Comparison of ENCODE assay signal across 29 mouse cellular contexts in the genomic region with DNA sequence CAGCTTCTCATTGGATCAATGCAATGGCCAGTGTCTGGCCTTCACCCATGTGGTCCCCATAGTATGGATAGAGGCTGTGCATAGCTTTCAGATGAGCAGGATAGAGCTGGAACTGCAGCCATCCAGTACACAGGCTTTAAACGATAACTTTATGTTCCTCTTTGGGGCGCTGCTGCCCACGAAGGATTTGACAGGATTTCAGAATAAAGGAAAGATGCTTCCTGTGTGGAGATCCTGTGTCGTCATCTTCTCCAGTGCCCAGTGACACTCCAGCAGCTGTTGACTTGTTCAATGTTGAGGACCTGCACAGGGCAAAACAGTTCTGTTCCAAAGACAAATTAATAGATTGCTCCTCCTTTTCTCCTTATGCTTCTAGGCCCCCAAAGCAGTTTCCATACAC. TPM values are rescaled to one million over a fixed set of nuclear protein-coding genes. Genes with fewer than 3 reads are reported as not detected.
"Had no signal": no experiment of that assay in that cellular context is flagged by ENCODE, and none has a peak within 500 bp of the region (broad histone marks: within the 10 kb centered on the region; RNA-seq: fewer than 3 reads in every experiment).

No protein-coding gene starts in this region.

- ATAC-seq: lung, postnatal 0 days; midbrain, embryonic 16.5 days had no signal

- H3K36me3 ChIP-seq: lung, embryonic 15.5 days; midbrain, embryonic 10.5 days; midbrain, embryonic 12.5 days; neural tube, embryonic 13.5 days; neural tube, embryonic 15.5 days had no signal

- H3K27ac ChIP-seq: lung, embryonic 15.5 days; macrophage; midbrain, embryonic 12.5 days; neural tube, embryonic 13.5 days; neural tube, embryonic 15.5 days had no signal

- H3K4me3 ChIP-seq: lung, embryonic 15.5 days; midbrain, embryonic 10.5 days; midbrain, embryonic 12.5 days; myocyte; neural tube, embryonic 13.5 days; neural tube, embryonic 15.5 days had no signal

- H3K9me3 ChIP-seq: lung, embryonic 15.5 days; midbrain, embryonic 10.5 days; midbrain, embryonic 12.5 days; neural tube, embryonic 13.5 days; neural tube, embryonic 15.5 days had no signal

- H3K27me3 ChIP-seq: lung, embryonic 15.5 days; midbrain, embryonic 12.5 days; neural tube, embryonic 13.5 days; neural tube, embryonic 15.5 days had no signal

- H3K4me1 ChIP-seq: lung, embryonic 15.5 days; midbrain, embryonic 10.5 days; midbrain, embryonic 12.5 days; neural tube, embryonic 13.5 days; neural tube, embryonic 15.5 days had no signal

- DNase-seq: lung, adult 2 months; lung, postnatal 14 days; lung, postnatal 36 days; midbrain, embryonic 14.5 days; retina, postnatal 1 day; right cerebral cortex, adult 18-20 months; right cerebral cortex, postnatal 25 days; right cerebral cortex, postnatal 4 days; spleen, adult 18-20 months; thymus, adult 18-20 months; thymus, postnatal 14 days; thymus, postnatal 36 days had no signal

RNA-seq across cellular contexts. Expression of gene Doxl2, which starts 18.0 kb away (rescaled TPM):
- total RNA-seq: megakaryocyte, adult 5-6 weeks; megakaryocyte-erythroid progenitor cell, adult 5-6 weeks had no signal
- polyA plus RNA-seq: liver, embryonic 16.5 days; lung, adult 2 months; lung, embryonic 15.5 days; lung, postnatal 0 days; macrophage; midbrain, embryonic 10.5 days; midbrain, embryonic 12.5 days; midbrain, embryonic 14.5 days; midbrain, embryonic 16.5 days; myocyte; neural tube, embryonic 11.5 days; neural tube, embryonic 13.5 days; neural tube, embryonic 15.5 days; small intestine, adult 2 months; stomach, embryonic 14.5 days; stomach, embryonic 16.5 days; thymus, postnatal 0 days had no signal

RNA-seq across cellular contexts. Expression of gene 1600015I10Rik, which starts 27.1 kb away (rescaled TPM):
- total RNA-seq: megakaryocyte, adult 5-6 weeks; megakaryocyte-erythroid progenitor cell, adult 5-6 weeks had no signal
- polyA plus RNA-seq: liver, embryonic 16.5 days; lung, adult 2 months; lung, embryonic 15.5 days; lung, postnatal 0 days; macrophage; midbrain, embryonic 10.5 days; midbrain, embryonic 12.5 days; midbrain, embryonic 14.5 days; midbrain, embryonic 16.5 days; myocyte; neural tube, embryonic 11.5 days; neural tube, embryonic 13.5 days; neural tube, embryonic 15.5 days; stomach, embryonic 14.5 days; stomach, embryonic 16.5 days had no signal

RNA-seq across cellular contexts. Expression of gene Svs1, which starts 29.9 kb away (rescaled TPM):
- total RNA-seq: megakaryocyte, adult 5-6 weeks; megakaryocyte-erythroid progenitor cell, adult 5-6 weeks had no signal
- polyA plus RNA-seq: liver, embryonic 16.5 days; lung, adult 2 months; lung, embryonic 15.5 days; lung, postnatal 0 days; macrophage; midbrain, embryonic 10.5 days; midbrain, embryonic 12.5 days; midbrain, embryonic 14.5 days; midbrain, embryonic 16.5 days; myocyte; neural tube, embryonic 11.5 days; neural tube, embryonic 13.5 days; neural tube, embryonic 15.5 days; small intestine, adult 2 months; stomach, embryonic 14.5 days; stomach, embryonic 16.5 days; thymus, postnatal 0 days had no signal
